Mouse (Mus musculus): ENCODE data around the gene Tomm40. TPM values are rescaled to one million over a fixed set of nuclear protein-coding genes. Genes with fewer than 3 reads are reported as not detected.

Gene Tomm40
- polyA plus RNA-seq, 1 experiment from 2014 or later, result 123 TPM

DNA sequence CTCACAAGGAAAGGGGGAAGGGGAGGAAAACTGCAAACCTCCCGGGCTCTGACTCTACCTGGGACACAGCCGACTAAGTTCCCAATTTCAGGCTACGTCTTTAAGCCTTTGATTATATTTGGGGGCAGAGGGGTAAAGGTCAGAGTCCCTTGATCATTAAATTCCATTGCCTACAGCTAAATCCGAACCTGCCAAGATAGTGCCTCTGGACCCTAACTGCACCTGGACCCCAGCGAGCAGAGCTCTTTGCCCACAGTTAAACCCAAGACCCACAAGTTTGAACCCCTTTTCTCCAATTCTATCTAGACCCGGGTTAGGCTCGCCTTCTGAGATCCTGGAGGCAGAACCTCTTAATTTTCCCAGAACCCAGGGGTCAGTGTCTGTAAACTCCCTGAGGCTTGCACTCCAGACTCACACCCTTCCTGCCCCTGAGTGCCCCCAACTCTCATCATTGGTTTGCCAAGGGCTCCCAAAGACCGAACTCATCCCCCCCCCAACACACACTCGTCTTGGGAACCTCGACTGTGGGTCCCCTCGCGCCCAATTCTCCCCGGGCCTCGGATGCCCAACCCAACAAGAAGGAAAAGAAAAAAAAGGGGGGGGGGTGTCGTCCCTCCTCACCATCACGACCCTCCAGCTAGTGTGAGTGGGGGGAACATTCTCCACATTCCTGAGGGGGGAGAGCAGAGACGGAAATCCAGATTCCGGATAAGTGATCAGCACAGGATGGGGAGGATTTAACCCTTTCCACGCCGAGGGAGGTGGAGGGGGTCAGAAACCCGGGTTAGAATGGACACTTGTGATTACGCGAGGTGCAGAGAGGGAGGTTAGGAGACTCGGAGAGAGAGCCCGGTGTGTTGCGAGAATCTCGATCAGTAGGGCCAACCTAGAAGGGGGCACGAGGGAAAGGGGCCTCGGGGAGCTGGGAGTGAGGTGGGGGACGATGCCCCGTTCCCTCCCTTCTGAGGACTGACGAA lies 33.3 kb upstream of the Tomm40 start:
- no peaks in the 10 kb centered on the region for H3K27me3 ChIP-seq (ENCODE audit: control insufficient read depth, insufficient read depth, low read length)

DNA sequence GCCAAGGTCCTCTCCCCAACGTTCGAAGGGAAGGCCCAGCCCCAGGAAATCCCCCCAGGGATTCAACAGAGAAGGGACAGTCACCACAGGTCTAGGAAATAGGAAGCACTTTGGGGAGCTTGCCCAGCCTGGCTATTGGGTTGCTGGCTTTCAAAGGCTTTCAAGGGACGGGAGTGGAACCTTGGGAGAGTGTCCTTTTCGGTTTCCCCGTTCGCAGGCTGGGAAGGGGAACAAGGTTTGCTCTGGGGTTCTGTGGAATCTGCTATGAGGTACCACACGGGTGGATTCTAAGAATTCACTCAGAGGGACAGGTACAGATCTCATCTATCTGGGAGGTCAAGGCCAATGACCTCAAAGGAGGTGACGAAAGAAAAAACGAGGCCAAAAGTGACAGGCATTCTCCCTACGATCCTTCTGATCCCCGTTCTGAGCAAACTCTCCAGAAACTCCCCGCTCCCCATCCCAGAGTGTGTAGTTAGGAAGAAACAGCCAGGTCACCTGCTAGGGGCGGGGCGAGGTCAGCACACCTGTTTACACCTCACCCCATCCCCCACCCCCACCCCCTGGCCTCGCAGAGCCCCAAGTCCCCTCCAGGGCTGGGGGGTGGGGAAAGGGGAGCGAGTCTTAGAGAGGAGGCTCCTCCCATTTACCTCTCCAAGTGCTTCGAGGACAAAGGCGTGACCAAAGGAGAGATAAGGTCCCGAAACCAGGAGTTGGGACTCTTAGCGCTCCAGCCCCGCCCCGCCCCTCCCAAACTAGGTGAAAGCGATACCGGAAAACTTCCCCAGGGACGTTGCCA lies 32.4 kb upstream of the Tomm40 start:
- Histone ChIP-seq H3K27ac (replicated peaks; ENCODE audit: low read depth, low read length) (no peak overlapping the region; the same call in 1 of the 2 replicates), H3K4me1 (ENCODE audit: control insufficient read depth, insufficient read depth, low read length) (peaks cover 2% of the 10 kb centered on the region), H3K9ac (replicated peaks; ENCODE audit: low read length) (peak overlapping the region; percentile 74), H3K4me2 (ENCODE audit: low read depth, low read length) (peak overlapping the region; percentile 72), H3K4me3 (ENCODE audit: low read depth, low read length) (peak overlapping the region; percentile 74), H3K9me3 (replicated peaks; ENCODE audit: control insufficient read depth, low read length) (no peaks in the 10 kb centered on the region), H3K27me3 (ENCODE audit: control insufficient read depth, insufficient read depth, low read length) (no peaks in the 10 kb centered on the region), H3K36me3 (replicated peaks; ENCODE audit: control insufficient read depth, insufficient read depth, low read depth, low read length) (no peaks in the 10 kb centered on the region; the same call in 1 of the 2 replicates)
- WGBS, result 4% methylated on average over 25 of the region's 25 CpGs
- ATAC-seq (replicated peaks; ENCODE audit: insufficient number of reproducible peaks, low FRiP score, low TSS enrichment, low read depth) (no peak), DNase-seq (ENCODE audit: low spot score) (peak; percentile 55)

More for the DNA sequence above, 33.3 kb upstream of the Tomm40 start:
- Histone ChIP-seq H3K9me3 (replicated peaks; ENCODE audit: control insufficient read depth, low read length) (no peaks in the 10 kb centered on the region), H3K27ac (replicated peaks; ENCODE audit: low read depth, low read length) (peak overlapping the region; percentile 78), H3K36me3 (replicated peaks; ENCODE audit: control insufficient read depth, insufficient read depth, low read depth, low read length) (no peaks in the 10 kb centered on the region; the same call in 1 of the 2 replicates), H3K4me3 (ENCODE audit: low read depth, low read length) (peak overlapping the region; percentile 74), H3K9ac (replicated peaks; ENCODE audit: low read length) (peak overlapping the region; percentile 74), H3K4me2 (ENCODE audit: low read depth, low read length) (peak overlapping the region; percentile 72), H3K4me1 (ENCODE audit: control insufficient read depth, insufficient read depth, low read length) (peaks cover 2% of the 10 kb centered on the region)
- DNase-seq (ENCODE audit: low spot score) (peak; percentile 79), ATAC-seq (replicated peaks; ENCODE audit: insufficient number of reproducible peaks, low FRiP score, low TSS enrichment, low read depth) (no peak)
- WGBS, result under 1% methylated on average over 31 of the region's 32 CpGs

DNA sequence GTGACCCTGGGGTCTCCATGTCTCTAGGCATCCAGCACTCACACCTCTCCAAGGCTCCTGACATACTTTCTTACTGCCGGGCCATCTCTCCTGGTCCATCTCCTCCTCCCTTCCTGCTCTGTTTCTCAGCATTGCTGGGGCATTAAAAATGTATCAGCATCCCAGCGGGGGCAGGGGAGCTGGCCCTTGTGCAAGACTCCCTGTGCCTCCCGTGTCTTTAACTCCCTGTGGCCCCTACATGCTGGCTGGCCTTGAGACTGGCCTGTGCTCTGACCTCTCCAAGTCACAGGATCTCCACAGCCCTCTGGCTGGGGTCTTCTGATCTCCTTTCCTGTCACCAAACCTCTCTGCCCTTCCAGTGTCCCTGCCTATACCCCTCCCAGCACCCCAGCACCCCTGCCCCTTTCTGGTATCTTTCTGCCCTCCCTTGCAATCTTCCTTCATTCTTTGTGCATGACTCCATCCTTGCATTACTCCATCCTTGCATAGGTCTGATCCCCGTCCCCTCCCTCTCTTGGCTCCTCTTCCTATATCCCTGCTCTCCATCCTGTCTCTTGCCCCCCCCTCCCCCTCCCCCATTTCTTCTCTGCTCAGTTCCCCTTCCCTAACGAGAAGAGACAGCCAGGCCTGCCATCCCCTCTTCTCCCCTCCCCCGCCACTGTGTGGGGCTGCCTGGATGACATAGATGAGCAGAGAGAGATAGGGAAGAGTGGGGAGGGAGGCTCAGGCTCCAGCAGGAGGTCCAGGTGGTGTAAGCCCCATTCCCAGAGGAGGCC lies 31.4 kb upstream of the Tomm40 start:
- no peak overlapping the region for H3K4me2 ChIP-seq (ENCODE audit: low read depth, low read length)
- DNase-seq (ENCODE audit: low spot score), result no peak
- H3K27me3 ChIP-seq (ENCODE audit: control insufficient read depth, insufficient read depth, low read length), result no peaks in the 10 kb centered on the region
- no peak overlapping the region for H3K9ac ChIP-seq (replicated peaks; ENCODE audit: low read length)
- ATAC-seq (replicated peaks; ENCODE audit: insufficient number of reproducible peaks, low FRiP score, low TSS enrichment, low read depth), result no peak
- no peaks in the 10 kb centered on the region for H3K9me3 ChIP-seq (replicated peaks; ENCODE audit: control insufficient read depth, low read length)
- H3K4me3 ChIP-seq (ENCODE audit: low read depth, low read length), result no peak overlapping the region
- H3K27ac ChIP-seq (replicated peaks; ENCODE audit: low read depth, low read length), result no peak overlapping the region
- 18% methylated on average over 6 of the region's 6 CpGs for WGBS
- H3K4me1 ChIP-seq (ENCODE audit: control insufficient read depth, insufficient read depth, low read length), result peaks cover 2% of the 10 kb centered on the region
- H3K36me3 ChIP-seq (replicated peaks; ENCODE audit: control insufficient read depth, insufficient read depth, low read depth, low read length), result no peaks in the 10 kb centered on the region; the same call in 1 of the 2 replicates

DNA sequence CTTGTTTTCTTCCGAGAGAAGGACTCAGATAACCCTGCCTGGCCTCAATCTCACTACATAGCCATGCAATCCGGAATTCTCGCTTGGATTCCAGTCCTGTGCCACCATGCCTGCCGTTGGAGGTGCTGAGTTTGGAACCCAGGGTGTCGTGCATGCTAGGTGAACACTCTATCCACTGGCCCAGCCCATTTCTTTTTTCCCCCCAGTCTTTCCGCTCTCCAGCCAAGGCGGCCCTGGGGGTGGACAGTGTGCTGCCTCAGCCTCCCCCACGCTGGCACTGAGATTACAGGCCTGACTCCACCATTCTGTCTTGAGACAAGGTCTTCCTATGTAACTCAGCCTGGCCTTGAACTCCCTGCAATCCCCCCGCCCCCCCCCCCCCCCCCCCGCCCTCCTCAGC lies 30.7 kb upstream of the Tomm40 start:
- DNase-seq (ENCODE audit: low spot score) (no peak), ATAC-seq (replicated peaks; ENCODE audit: insufficient number of reproducible peaks, low FRiP score, low TSS enrichment, low read depth) (no peak)
- Histone ChIP-seq H3K4me3 (ENCODE audit: low read depth, low read length) (no peak overlapping the region), H3K27ac (replicated peaks; ENCODE audit: low read depth, low read length) (no peak overlapping the region), H3K36me3 (replicated peaks; ENCODE audit: control insufficient read depth, insufficient read depth, low read depth, low read length) (no peaks in the 10 kb centered on the region; the same call in 1 of the 2 replicates), H3K27me3 (ENCODE audit: control insufficient read depth, insufficient read depth, low read length) (no peaks in the 10 kb centered on the region), H3K4me2 (ENCODE audit: low read depth, low read length) (no peak overlapping the region), H3K9me3 (replicated peaks; ENCODE audit: control insufficient read depth, low read length) (no peaks in the 10 kb centered on the region), H3K9ac (replicated peaks; ENCODE audit: low read length) (no peak overlapping the region), H3K4me1 (ENCODE audit: control insufficient read depth, insufficient read depth, low read length) (peaks cover 4% of the 10 kb centered on the region)
- WGBS, result 86% methylated on average over 8 of the region's 10 CpGs

DNA sequence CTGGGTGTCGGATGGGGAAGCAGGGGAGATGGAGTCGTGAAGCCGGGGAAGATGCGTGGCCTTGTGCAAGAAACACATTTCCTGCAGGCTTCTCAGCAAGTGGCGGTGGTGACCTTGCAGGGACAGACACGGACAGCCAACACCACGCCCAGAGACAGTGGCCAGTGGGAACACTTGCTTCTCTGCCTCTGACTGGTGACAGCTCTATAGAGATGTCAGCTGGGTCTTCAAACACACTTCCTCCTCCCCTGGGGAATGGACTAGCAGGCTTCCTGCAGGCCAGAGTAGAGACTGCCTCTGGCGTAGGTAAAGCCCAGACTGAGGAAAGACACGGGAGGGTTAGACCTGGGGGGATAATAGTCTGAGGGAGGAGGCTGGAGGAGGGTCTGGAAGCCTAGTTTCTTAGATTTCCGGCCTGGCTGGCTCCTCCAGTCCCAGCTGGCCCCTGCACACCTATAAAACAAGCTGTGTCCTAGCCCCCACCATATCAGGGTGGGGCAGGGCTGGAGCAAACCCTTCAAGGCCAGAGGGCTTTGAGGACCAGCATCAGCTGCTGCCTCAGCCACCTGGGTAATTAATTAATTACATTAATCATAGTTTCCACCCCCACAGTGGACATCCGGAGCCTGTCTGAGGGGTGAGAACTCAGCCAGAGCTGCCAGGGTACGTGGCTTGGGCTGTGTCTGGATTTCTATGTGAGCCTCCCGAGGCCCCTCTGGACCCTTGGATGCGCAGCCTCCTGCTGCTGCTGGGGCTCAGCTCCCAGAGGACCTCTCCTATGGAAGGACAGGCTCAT lies 29.6 kb upstream of the Tomm40 start:
- Histone ChIP-seq H3K27me3 (ENCODE audit: control insufficient read depth, insufficient read depth, low read length) (no peaks in the 10 kb centered on the region), H3K9ac (replicated peaks; ENCODE audit: low read length) (0 out of 2 replicates have a peak overlapping the region, but pooled peaks have one; percentile 1), H3K4me2 (ENCODE audit: low read depth, low read length) (peak overlapping the region; percentile 7), H3K27ac (replicated peaks; ENCODE audit: low read depth, low read length) (0 out of 2 replicates have a peak overlapping the region, but pooled peaks have one; percentile 20), H3K4me3 (ENCODE audit: low read depth, low read length) (no peak overlapping the region), H3K4me1 (ENCODE audit: control insufficient read depth, insufficient read depth, low read length) (peaks cover 4% of the 10 kb centered on the region), H3K36me3 (replicated peaks; ENCODE audit: control insufficient read depth, insufficient read depth, low read depth, low read length) (no peaks in the 10 kb centered on the region; the same call in 1 of the 2 replicates), H3K9me3 (replicated peaks; ENCODE audit: control insufficient read depth, low read length) (no peaks in the 10 kb centered on the region)
- WGBS, result 58% methylated on average over 14 of the region's 14 CpGs
- DNase-seq (ENCODE audit: low spot score) (no peak), ATAC-seq (replicated peaks; ENCODE audit: insufficient number of reproducible peaks, low FRiP score, low TSS enrichment, low read depth) (no peak)

DNA sequence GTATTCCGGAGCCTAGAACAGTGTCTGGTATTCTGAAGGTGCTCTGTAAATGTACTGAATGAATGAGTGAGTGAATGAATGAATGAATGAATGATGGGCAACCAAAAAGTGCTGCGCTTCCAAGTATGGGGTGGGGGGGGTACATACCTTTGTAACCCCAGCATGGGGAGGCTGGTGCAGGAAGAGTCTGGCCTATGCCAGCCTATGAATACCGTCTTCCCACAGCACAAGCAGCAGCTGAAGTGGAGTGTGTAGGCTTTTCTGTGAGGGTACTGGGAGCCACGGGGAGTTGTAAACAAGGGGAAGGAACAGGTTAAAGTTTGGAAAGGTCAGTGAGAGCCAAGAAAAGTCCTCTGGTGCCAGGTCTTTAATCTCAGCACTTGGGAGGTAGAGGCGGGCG lies 28.6 kb upstream of the Tomm40 start:
- Histone ChIP-seq H3K27ac (replicated peaks; ENCODE audit: low read depth, low read length) (no peak overlapping the region), H3K4me1 (ENCODE audit: control insufficient read depth, insufficient read depth, low read length) (peaks cover 4% of the 10 kb centered on the region), H3K9ac (replicated peaks; ENCODE audit: low read length) (no peak overlapping the region), H3K4me2 (ENCODE audit: low read depth, low read length) (no peak overlapping the region), H3K27me3 (ENCODE audit: control insufficient read depth, insufficient read depth, low read length) (no peaks in the 10 kb centered on the region), H3K9me3 (replicated peaks; ENCODE audit: control insufficient read depth, low read length) (no peaks in the 10 kb centered on the region), H3K36me3 (replicated peaks; ENCODE audit: control insufficient read depth, insufficient read depth, low read depth, low read length) (no peaks in the 10 kb centered on the region; the same call in 1 of the 2 replicates), H3K4me3 (ENCODE audit: low read depth, low read length) (no peak overlapping the region)
- WGBS, result 87% methylated on average over 6 of the region's 6 CpGs
- ATAC-seq (replicated peaks; ENCODE audit: insufficient number of reproducible peaks, low FRiP score, low TSS enrichment, low read depth) (no peak), DNase-seq (ENCODE audit: low spot score) (no peak)

DNA sequence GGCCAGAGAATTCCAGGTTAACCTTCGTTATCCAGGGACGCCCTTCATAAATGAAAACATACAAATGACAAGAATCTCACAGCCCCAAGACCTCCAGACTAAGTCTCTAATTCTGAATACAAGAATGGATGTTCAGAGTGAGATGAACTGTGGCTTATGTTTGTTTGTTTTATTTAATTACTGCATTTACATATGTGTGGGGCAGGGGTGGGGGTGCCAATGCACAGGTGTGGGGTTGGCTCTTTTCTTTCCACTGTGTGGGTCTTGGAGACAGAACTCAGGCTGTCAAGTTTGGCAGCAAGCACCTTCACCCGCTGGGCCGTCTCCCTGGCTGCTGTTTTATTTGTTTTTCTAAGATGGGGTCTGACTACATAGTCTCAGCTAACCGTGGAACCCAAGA lies 27.2 kb upstream of the Tomm40 start:
- H3K9ac ChIP-seq (replicated peaks; ENCODE audit: low read length), result no peak overlapping the region
- H3K27me3 ChIP-seq (ENCODE audit: control insufficient read depth, insufficient read depth, low read length), result no peaks in the 10 kb centered on the region
- H3K4me3 ChIP-seq (ENCODE audit: low read depth, low read length), result no peak overlapping the region
- DNase-seq (ENCODE audit: low spot score) (no peak), ATAC-seq (replicated peaks; ENCODE audit: insufficient number of reproducible peaks, low FRiP score, low TSS enrichment, low read depth) (no peak)
- no peaks in the 10 kb centered on the region for H3K9me3 ChIP-seq (replicated peaks; ENCODE audit: control insufficient read depth, low read length)
- no peak overlapping the region for H3K4me2 ChIP-seq (ENCODE audit: low read depth, low read length)
- WGBS, result 32% methylated on average over 5 of the region's 5 CpGs
- peaks cover 4% of the 10 kb centered on the region for H3K4me1 ChIP-seq (ENCODE audit: control insufficient read depth, insufficient read depth, low read length)
- no peak overlapping the region for H3K27ac ChIP-seq (replicated peaks; ENCODE audit: low read depth, low read length)
- H3K36me3 ChIP-seq (replicated peaks; ENCODE audit: control insufficient read depth, insufficient read depth, low read depth, low read length), result no peaks in the 10 kb centered on the region; the same call in 1 of the 2 replicates

All from embryonic facial prominence, embryonic 11.5 days (tissue).